Mouse (Mus musculus): ENCODE measurements around the gene Fes.

Fes gene

DNA sequence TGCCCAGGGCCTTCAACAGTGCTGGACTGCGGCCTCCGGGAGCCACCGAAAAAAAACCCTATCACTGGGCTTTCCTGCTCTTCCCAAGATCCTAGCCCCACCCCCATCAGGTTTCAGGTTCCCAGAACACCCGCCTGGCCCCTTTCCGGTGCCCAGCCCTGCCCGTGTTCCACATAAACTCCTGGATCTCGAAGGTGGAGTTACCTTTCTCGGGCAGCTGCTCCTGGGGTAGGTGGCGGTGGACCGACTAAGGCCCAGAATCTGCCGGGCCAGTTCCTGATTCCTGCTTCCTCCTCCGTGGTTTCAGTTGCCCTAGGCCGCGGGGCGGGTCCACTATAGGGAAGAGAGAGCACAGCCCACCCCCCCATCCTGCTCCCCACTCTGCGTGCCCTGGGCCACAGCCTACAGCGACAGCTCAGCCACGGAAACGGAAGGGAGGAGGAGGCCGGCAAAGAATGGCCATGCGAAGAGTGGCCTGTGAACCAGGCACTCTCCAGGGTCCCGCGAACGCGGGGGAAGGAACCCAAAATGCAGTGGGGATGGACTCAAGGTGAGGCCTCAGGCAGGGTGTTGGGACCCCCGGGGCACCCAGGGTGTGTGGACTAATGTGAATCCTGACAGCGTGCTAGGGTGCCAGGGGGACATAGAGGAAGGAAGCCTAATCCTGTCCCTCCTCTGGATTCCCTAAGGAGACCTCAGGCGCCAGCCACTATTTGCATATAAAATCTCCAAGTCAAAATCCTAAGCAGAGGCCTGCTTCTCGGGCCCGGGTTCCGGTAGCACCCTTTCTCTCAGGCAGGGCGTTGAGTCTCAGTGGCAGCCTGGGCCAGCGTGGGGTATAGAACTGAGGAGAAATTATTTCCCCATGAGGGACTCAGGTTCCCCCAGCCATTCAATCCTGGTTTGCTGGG is at the start of gene Fes:
TSS of gene Fes (minus strand) at position 314 of the 911 bp plus-strand sequence.
- peak; percentile 61 to 68 for DNase-seq (ENCODE audit: low spot score in 2 of 2)

DNA sequence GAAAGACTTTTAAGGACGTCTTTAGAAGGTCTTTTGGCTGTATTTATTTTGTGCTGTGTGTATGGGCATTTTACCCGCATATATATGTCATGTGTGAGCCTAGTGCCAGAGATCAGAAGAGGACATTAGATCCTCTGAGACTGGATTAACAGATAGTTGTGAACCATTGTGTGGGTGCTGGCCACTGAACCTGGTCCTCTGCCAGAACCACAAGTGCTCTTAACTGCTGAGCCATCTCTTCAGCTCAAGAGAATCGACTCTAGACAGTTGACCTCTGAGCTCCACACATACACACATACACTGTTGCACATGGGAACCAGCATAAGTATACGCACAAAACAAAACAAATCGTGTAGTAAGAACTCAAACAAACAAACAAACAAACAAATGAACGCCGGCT is 48.8 kb upstream of the Fes start:
- DNase-seq (ENCODE audit: low spot score in 2 of 2), result no peak

DNA sequence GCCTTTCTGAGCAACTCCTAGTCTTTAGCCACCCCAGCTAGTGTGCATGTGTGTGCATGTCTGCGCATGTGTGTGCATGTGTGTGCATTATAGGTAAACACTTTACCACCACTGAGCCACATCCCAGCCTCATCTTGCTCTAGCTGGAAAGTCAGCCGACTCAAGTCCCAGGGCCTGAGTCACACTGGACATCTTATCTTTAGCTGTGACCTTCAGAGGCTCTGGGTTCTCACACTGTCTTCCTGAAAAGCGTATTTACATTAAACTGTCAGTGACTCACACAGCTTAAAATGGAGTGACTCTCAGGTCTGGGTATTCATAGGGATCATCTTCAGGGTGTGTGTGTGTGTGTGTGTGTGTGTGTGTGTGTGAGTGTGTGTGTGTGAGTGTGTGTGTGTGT is 47.8 kb upstream of the Fes start:
- no peak for DNase-seq (ENCODE audit: low spot score in 2 of 2)

DNA sequence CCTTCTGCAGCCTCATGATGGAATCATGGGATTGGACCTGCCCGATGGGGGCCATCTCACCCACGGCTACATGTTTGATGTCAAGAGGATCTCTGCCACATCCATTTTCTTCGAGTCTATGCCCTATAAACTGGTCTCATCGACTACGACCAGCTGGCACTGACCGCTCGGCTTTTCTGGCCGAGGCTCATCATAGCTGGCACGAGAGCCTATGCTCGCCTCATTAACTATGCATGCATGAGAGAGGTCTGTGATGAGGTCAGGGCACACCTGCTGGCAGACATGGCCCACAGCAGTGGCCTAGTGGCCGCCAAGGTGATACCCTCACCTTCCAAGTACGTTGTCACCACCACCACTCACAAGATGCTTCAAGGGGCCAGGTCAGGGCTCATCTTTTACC is 41.9 kb upstream of the Fes start:
- DNase-seq (ENCODE audit: low spot score in 2 of 2), result no peak

DNA sequence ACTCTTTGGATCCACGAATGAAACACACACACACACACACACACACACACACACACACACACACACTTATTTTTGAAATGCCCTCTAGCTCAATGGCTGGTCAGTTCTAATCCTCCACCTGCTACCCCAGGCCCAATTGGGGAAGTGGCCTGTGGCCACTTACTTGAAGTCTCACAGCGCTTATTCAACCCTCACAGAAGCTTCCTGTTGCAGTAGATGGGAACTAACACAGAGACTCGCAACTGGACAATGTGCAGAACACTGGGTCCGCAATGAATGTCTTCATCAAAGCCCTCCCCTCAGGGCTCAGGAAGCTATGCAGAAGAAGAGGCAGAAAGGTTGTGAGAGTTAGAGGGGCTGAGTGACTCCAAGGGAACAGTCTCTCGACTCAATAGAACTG is 40.0 kb upstream of the Fes start:
- no peak for DNase-seq (ENCODE audit: low spot score in 2 of 2)

DNA sequence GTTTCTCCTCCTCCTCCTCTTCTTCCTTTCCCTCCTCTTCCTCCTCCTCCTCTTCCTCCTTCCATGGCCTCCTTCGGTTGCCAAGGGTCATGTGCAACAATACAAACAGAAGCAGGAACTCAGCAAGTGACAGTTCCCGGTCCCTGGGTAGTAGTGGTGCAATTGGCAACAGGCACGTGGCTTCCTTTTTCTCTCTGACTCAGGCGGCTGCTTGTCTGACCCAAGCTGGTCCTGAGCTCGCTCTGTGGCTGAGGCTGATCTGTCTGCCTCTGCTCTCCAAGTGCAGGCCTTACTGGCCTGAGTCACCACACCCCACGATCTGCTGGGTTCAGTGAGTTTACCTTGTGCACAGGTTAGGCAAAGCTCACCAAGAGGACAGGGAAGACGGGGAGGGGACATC is 38.6 kb upstream of the Fes start:
- DNase-seq (ENCODE audit: low spot score in 2 of 2), result no peak

DNA sequence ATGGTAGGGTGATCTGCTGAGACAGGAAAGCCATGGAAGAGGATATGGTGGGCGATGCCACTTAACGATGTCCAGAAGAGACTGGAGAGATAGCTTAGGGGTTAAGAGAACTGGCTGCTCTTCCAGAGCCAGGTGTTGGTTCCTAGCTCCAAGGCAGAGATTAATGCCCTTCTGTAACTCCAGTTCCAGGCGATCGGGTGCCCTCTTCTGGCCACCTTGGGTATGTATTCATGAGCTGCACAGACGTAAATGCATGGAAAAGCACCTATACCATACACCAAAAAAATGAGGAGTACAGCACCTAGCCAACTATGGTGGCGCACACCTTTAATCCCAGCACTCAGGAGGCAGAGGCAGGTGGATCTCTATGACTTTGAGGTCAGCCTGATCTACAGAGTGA is 37.0 kb upstream of the Fes start:
- DNase-seq (ENCODE audit: low spot score in 2 of 2), result no peak

DNA sequence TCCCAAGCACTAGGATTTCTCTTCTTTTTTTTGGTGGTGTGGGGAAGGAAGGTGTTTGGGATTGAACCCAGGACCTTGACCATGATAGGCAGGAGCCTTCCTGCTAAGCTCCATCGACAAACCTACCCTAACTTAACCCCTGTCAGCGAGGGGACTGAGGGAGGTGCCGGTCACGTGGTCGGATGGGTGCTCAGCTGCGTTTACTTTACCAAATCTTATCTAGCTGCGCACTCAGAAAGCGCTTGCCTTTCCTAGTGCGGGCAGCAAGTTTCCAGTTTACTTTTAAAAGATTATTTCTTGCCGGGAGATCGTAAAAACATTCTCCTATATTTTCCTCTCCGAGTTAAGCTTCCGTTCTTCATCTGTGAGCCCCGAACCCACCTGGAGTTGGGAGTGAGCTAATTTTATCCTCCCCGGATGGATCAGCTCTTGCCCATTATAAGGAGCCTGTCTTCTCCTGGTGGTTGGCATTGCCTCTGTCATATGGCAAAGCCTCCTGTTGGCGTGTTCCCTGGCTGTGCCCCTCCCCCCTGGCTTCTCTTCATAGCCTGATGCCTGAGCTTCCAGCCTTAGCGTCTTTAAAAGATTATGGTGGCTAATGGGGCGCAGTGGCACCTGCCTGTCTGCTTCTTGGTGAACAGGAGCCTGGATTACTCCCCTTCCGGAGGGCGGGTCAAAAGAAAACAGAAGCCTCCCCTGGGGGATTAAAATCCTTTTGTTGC is 35.2 kb upstream of the Fes start:
- peak; percentile 66 to 69 for DNase-seq (ENCODE audit: low spot score in 2 of 2)

DNA sequence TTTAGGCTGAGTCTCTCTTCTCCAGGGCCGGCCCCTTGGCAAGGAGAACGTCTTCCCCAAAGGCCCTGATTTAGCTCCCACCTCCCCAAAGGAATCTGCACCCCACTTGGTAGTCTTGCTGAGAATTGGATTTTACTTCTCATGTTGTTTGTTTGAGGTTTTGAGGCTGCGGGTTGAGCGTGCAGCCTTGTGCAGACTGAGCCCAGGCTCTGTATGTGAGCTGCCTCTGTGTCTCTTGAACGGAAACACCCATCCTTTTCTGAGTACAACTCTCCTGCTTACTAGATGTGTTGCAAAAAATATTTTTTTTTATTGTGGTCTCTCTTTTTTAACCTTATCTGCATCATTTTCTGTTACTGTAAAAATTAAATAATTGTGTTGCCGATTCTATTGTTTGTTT is 33.8 kb upstream of the Fes start:
- DNase-seq (ENCODE audit: low spot score in 2 of 2), result no peak

DNA sequence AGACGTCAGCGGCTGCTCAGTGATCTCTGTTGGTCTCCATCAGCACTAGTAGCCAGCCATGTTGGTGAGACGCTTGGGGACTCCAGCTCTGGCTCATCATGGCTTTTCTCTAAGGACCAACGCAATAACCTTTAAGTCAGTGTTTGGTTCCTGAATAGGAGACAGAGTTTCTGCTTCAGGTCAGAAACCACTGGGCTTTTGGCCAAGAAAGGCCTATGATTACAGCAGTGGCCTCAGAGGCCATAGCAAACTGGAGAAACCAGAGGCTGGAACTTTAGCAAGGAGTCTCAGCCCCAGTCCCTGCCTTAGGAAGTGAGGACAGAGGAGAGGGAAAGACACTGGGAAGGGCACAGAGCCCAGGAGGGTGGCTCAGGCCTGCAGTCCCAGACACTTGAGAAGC is 32.8 kb upstream of the Fes start:
- DNase-seq (ENCODE audit: low spot score in 2 of 2), result no peak

DNA sequence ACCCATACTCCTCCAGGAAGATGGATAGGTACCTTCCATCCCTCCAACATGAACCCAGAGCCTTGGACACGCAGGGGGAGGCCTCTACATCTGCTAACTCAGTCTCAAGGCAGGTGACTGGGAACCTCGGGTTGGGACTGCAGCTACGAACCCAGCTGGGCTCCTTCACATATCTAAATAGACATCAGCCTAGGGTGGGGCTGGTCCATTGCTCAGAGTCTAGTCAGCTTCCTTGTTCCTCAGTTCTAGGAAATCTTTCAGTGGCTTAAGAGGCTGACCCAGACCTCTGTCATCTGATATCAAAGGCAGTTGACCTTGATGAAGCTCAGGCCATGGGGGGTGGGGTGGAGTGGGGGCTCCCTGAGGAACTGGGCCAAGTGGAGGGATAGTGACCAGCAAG is 31.5 kb upstream of the Fes start:
- no peak for DNase-seq (ENCODE audit: low spot score in 2 of 2)

DNA sequence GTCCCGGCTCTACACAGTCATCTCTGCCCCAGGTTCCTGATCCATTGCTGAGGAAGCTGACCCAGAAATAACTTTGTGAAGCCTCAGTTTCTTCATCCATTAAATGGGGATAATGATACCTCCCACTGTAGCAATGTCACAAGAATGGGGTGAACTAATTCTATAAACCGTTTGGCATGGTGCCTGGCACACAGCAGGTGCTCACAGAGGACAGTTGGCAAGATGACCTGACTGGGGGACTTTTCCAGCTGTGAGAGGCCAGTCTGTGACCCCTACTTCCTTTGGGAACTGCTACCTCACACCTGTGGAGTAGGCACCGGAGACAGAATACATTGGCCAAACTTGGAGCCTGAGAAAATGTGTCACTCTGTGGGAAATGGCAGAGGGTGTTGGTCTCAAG is 30.3 kb upstream of the Fes start:
- DNase-seq (ENCODE audit: low spot score in 2 of 2), result no peak

DNA sequence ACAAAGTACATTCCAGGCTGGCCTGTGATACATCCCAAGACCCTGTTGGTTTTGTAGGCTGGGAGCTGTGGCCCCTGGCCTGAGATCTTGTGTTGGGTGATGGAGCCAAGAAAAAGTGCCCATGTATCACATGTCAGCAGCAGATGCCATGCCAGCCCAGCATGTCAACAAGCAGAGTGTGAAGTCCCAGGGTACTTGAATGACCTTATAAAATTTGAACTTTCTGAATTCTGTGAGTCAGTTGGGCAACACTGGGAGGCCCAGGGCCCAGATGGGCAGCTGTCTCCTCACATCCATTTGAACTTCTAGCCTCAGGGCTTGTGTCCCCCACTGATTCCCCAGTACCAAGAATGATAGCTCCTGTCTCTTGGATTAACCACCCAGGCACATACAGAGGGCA is 29.9 kb upstream of the Fes start:
- DNase-seq (ENCODE audit: low spot score in 2 of 2), result no peak

DNA sequence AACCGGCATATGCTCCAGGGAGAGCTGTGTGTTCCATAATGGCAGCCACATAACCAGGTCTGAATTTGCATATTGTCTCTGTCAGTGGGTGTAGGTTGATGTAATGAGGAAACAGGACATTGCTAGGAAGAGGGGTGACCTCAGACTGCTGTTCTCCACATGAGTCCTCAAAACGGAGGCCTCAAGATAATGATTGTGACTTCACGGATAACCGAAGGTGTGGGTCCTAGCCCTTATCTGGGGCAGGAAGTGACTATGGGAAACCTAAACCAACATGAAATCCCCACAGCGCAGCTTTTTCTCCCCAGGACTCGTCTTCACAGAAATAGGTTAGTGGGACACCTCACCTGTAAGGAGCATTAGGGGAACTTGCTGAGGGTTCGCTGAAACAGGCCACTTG is 29.2 kb upstream of the Fes start:
- no peak for DNase-seq (ENCODE audit: low spot score in 2 of 2)

DNA sequence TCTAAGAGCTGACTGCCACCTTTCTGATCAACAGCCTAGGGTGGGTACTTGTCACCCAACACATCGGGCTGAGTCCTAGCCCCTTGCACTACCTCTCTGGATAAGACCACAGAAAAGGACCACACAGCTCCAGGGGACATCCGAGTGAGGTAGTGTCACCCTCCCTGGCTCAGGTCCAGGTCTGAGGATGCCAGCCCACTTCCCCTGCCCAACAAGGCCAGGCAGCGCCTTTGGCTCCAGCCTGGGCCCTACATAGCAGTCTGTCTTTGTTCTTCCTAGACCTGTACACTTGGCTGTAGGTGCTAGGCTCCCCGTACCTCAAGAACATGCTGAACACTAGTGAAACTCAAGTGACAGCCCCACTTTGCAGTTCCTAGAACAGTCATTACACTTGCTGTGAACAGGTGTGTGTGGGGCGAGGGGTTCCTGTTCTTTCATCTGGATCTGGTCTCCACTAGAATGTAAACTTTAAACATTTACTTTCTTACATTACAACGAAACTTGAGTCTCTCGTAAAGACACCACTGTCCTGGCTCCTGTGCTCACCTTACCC is 26.6 kb upstream of the Fes start:
- DNase-seq (ENCODE audit: low spot score in 2 of 2), result no peak

DNA sequence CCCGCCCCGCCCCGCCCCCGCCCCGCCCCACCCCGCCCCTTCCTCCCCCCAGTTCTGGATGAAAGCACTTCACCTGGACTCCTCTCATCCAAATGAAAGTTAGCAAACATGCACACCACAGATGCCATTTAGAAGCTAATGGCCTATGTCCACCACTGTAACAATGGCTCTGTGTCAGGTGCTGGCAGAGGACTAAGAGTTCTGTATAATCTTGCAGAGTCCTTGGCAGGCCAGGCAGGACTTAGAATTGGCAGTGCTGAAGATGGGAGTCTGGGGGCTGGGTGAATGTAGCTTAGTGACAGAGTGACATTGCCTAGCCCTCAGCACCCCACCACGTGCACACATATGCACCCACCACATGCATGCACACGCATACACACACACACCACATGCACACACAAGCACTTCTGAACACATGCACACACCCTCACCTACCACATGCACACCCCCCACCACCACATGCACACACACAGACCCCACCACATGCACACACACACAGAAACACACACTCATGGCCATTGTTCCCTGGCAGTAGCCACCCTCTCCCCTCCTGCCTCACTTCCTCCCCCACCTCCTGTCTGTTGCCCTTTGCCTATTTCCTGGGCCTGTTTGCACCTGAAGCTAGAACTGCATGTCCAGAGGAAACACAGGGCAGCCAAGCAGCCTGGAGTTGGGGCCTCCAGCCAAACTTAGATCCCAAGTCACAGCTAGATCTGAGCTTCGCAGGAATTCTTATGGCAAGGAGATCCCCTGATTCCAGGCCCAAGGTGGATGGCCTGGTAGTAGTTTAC is 26.0 kb upstream of the Fes start:
- DNase-seq (ENCODE audit: low spot score in 2 of 2), result no peak

DNA sequence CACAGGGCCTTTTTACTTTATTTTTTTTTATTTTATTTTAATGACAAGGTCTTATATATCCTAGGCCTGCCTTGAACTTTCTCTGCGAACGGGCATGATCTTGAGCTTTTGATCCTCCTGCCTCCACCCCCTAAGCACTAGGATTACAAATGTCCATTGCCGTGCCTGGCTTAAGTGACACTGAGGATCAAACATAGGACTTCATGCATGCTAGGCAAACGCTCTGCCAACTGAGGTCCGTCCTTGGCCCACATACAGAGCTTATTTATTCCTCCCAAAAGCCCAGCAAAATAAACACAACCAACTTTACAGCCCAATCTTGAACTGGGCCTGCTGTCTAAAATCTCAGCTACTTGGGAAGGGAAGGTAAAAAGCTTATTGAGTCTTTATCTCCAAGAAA is 25.0 kb upstream of the Fes start:
- DNase-seq (ENCODE audit: low spot score in 2 of 2), result no peak

DNA sequence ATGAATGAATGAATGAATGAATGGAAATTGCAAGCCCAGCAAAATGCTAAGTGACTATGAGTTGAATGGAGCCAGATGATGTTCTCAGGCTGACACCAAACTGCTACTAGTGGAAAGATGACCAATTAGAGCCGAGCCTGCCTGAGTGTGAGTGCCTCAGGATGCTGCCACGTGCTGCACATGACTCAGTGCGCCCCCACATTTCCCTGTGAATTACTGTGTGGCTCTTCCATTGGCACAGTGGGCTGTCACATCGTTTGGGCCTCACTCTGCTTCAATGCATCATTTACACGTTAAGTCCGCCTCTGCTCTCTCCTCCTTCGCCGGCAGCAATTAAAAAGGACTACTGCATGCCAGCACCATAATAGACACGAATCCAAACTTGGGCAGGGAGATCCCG is 24.5 kb upstream of the Fes start:
- DNase-seq (ENCODE audit: low spot score in 2 of 2), result peak; percentile 85 to 93

DNA sequence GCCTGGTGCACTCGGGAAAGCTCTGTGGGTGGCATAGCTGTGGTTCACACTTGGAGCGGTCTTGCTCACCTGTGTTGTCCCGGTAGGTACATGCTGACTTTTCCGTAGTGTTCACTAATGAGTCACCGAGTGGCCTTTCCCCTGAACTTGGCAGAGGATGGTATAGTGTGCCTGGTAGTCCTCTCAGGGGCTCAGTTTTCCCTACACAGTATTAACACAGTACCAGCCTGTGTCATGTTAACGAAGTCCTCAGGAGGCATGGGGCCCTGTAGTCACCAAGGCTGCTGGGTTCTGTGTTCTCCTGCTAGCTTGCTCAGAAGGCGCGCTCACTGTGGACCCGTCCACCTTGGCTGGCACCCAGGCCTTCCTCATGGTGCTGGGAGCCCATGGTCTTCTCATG is 22.6 kb upstream of the Fes start:
- no peak for DNase-seq (ENCODE audit: low spot score in 2 of 2)

DNA sequence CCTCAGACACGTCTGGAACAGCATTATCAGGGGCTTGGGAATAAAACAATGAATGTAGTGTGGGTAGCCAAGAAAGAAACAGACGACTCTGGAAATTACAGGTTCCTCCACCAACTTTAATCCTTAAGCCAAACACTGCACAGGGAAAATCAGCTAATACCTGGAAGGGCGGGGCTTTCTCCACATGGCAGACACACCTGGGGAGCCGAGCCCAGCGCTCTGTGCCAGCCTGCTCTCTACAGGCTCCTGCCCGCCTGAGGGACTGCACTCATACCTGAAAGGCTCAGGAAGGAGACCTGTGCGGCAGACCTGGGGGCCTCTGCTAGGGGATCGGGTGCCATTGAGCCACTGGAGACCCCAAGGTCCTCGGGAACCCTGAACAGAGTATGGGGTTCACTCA is 20.0 kb upstream of the Fes start:
- DNase-seq (ENCODE audit: low spot score in 2 of 2), result no peak

DNA sequence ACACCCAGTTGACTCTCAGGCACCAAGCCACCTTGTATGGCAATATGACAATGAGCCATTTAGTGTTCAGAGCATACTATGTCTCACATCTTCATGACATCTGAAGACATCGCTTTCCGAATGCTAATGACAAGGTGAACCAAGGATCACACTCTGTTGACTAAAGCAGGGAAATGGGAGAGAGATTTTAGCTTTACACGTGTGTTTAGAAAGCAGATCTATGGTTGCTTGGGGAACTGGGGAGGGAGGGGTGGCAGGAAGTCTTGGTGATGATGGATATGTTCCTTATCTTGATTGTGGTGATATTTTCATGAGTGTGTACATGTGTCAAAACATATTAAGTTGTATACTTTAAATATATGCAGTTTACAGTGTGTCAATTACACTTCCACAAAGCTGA is 18.4 kb upstream of the Fes start:
- DNase-seq (ENCODE audit: low spot score in 2 of 2), result no peak

DNA sequence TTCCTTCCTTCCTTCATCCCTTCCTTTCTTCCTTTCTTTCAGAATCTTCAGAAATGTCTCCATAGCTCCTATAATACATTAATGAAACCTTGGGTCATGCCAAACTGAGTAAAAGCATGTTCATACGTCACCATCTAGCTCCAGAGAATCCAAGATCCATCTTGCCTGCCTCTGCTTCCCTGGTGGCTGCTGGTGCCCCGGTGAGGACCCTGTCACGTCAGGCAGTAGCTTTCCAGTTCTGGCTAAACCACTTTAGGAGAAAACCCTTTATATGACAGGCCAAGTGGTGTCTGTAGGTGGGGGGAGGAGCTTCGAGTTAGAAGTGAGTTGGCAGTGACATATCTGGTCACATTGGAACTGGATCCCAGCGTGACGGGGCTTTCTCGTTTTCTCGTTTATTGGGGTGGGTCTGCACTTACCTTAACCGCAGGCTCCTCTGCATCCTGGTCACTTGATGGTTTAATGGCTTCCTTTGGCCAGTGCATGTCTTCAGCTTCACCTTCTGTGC is 17.5 kb upstream of the Fes start, which contains the start of gene Furin:
TSS of gene Furin (minus strand) at position 249 of the 508 bp plus-strand sequence.
- DNase-seq (ENCODE audit: low spot score in 2 of 2), result no peak

Measured in right cerebral cortex, postnatal 10 days (tissue).